ENCODE assay signal across 10 mouse cellular contexts in the genomic region with DNA sequence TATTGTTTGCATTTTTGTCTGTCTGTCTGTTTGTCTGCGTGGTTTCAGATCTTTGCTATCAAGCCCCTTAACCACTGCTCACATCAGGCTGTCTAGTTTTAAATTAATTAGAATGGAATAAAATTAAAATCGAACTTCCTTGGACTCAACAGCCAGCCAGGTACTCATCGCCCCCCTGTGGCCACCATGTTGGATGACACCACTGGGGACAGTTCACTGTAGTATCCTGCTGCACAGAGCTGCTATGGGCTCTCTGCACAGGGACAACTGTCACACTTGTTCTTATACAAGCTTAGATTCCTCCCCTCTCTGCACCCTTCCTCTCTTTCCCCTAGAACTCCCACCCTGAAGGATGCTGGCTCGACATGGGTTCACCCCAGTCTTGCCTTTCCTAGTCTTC. TPM values are rescaled to one million over a fixed set of nuclear protein-coding genes. Genes with fewer than 3 reads are reported as not detected.
DNase-seq lines count a peak whose midpoint lies in the region; ATAC-seq and TF ChIP-seq lines count a peak whose summit lies in the region.
"Had no signal": no experiment of that assay in that cellular context is flagged by ENCODE, and none has a peak within 500 bp of the region (broad histone marks: within the 10 kb centered on the region; RNA-seq: fewer than 3 reads in every experiment).

No protein-coding gene starts in this region.

- TF ChIP-seq POLR2A in lung, adult 2 months (IDR thresholded peaks at IDR 0.05; ENCODE audit: borderline replicate concordance, extremely low read depth, low read depth, low read length): no peak

- no peaks in the 10 kb centered on the region for H3K36me3 ChIP-seq in embryonic facial prominence, embryonic 11.5 days (replicated peaks; ENCODE audit: control insufficient read depth, insufficient read depth, low read depth, low read length)
- no peaks in the 10 kb centered on the region for H3K36me3 ChIP-seq in intestine, embryonic 16.5 days (ENCODE audit: control insufficient read depth, insufficient read depth, low read length)

- no peak overlapping the region for H3K4me3 ChIP-seq in lung, adult 2 months (replicated peaks; ENCODE audit: extremely low read depth, low read depth, low read length)
- no peak overlapping the region for H3K4me3 ChIP-seq in embryonic facial prominence, embryonic 11.5 days (ENCODE audit: low read depth, low read length)
- H3K4me3 ChIP-seq in intestine, embryonic 16.5 days (ENCODE audit: low read length): no peak overlapping the region

- no peaks in the 10 kb centered on the region for H3K9me3 ChIP-seq in embryonic facial prominence, embryonic 11.5 days (replicated peaks; ENCODE audit: control insufficient read depth, low read length)
- no peaks in the 10 kb centered on the region for H3K9me3 ChIP-seq in intestine, embryonic 16.5 days (ENCODE audit: control insufficient read depth, low read length)

- DNase-seq in adrenal gland, postnatal 25 days: peak; percentile 43
- no peak for DNase-seq in adrenal gland, adult 8-10 months
- DNase-seq in lung, adult 2 months: no peak
- no peak for DNase-seq in lung, adult 18-20 months
- DNase-seq in embryonic facial prominence, embryonic 11.5 days (ENCODE audit: low spot score): peak; percentile 25
- DNase-seq in naive thymus-derived CD4-positive, alpha-beta T cell, adult 2 months (ENCODE audit: low read depth): peak; percentile 41
- no peak for DNase-seq in right cerebral cortex, postnatal 36 days (ENCODE audit: low spot score in 2 of 2)

- H3K4me1 ChIP-seq in lung, adult 2 months (ENCODE audit: control insufficient read depth, insufficient read depth, low read length): no peaks in the 10 kb centered on the region
- H3K4me1 ChIP-seq in embryonic facial prominence, embryonic 11.5 days (ENCODE audit: control insufficient read depth, insufficient read depth, low read length): no peaks in the 10 kb centered on the region
- H3K4me1 ChIP-seq in intestine, embryonic 16.5 days (ENCODE audit: control insufficient read depth, insufficient read depth, low read length): no peaks in the 10 kb centered on the region

- H3K27me3 ChIP-seq in embryonic facial prominence, embryonic 11.5 days (ENCODE audit: control insufficient read depth, insufficient read depth, low read length): 0 out of 2 replicates have a peak, but pooled peaks cover 2% of the 10 kb centered on the region
- no peaks in the 10 kb centered on the region for H3K27me3 ChIP-seq in intestine, embryonic 16.5 days (replicated peaks; ENCODE audit: control insufficient read depth, insufficient read depth, low read length)

- no peak overlapping the region for H3K27ac ChIP-seq in embryonic facial prominence, embryonic 11.5 days (replicated peaks; ENCODE audit: low read depth, low read length)
- no peak overlapping the region for H3K27ac ChIP-seq in intestine, embryonic 16.5 days (ENCODE audit: low read length)

- no peak overlapping the region for H3K9ac ChIP-seq in embryonic facial prominence, embryonic 11.5 days (replicated peaks; ENCODE audit: low read length)
- no peak overlapping the region for H3K9ac ChIP-seq in intestine, embryonic 16.5 days (ENCODE audit: low read depth, low read length)

- H3K4me2 ChIP-seq in embryonic facial prominence, embryonic 11.5 days (ENCODE audit: low read depth, low read length): no peak overlapping the region
- no peak overlapping the region for H3K4me2 ChIP-seq in intestine, embryonic 16.5 days (ENCODE audit: low read depth, low read length)

- peak; percentile 57 for TF ChIP-seq CTCF in lung, adult 2 months (IDR thresholded peaks at IDR 0.05; ENCODE audit: insufficient read depth, low read length)

- ATAC-seq in embryonic facial prominence, embryonic 11.5 days (replicated peaks; ENCODE audit: insufficient number of reproducible peaks, low FRiP score, low TSS enrichment, low read depth): no peak
- no peak for ATAC-seq in intestine, embryonic 16.5 days

- WGBS in lung, adult 2 months: 34% methylated on average over 4 of the region's 4 CpGs
- WGBS in embryonic facial prominence, embryonic 11.5 days: 38% methylated on average over 4 of the region's 4 CpGs
- WGBS in intestine, embryonic 16.5 days: 39% methylated on average over 4 of the region's 4 CpGs

RNA-seq across cellular contexts. Expression of a gene that starts 7.9 kb away (rescaled TPM):
- 8.5 and 10.4 TPM in 2 replicates for total RNA-seq in adrenal gland, postnatal 25 days (2021)
- 10 to 100 TPM in 3 of 4 experiments, 1 to 10 TPM in 1; 9.3 to 17.6 (median 14.3) TPM for total RNA-seq in adrenal gland, adult 8-10 months (2022)
- polyA plus RNA-seq in lung, adult 2 months (2012; rRNA removed): 0.44 and 0.65 TPM in 2 replicates
- polyA plus RNA-seq in embryonic facial prominence, embryonic 11.5 days (2014; fragmentation: Nextera tagmentation; extraction: Ambion mirVana): 0.98 and 1.00 TPM in 2 replicates
- 1.2 and 1.5 TPM in 2 replicates for polyA plus RNA-seq in intestine, embryonic 16.5 days (2015; fragmentation: Nextera tagmentation; extraction: Ambion mirVana)

RNA-seq across cellular contexts. Expression of a gene that starts 11.2 kb away (rescaled TPM):
- total RNA-seq in adrenal gland, postnatal 25 days (2021): 3.4 and 3.6 TPM in 2 replicates
- total RNA-seq in adrenal gland, adult 8-10 months (2022): 1 to 10 TPM; 4.1 to 6.0 (median 5.1) TPM
- polyA plus RNA-seq in lung, adult 2 months (2012; rRNA removed): 9.4 and 11.5 TPM in 2 replicates
- polyA plus RNA-seq in embryonic facial prominence, embryonic 11.5 days (2014; fragmentation: Nextera tagmentation; extraction: Ambion mirVana): 2.2 and 2.3 TPM in 2 replicates
- polyA plus RNA-seq in intestine, embryonic 16.5 days (2015; fragmentation: Nextera tagmentation; extraction: Ambion mirVana): 6.7 and 7.1 TPM in 2 replicates

RNA-seq across cellular contexts. Expression of a gene that starts 56.7 kb away (rescaled TPM):
- not detected in 2 replicates for total RNA-seq in adrenal gland, postnatal 25 days (2021)
- total RNA-seq in adrenal gland, adult 8-10 months (2022): not detected
- not detected in 2 replicates for polyA plus RNA-seq in lung, adult 2 months (2012; rRNA removed)
- polyA plus RNA-seq in embryonic facial prominence, embryonic 11.5 days (2014; fragmentation: Nextera tagmentation; extraction: Ambion mirVana): 2.3 TPM in 1 of 2 replicates, not detected in the other
- polyA plus RNA-seq in intestine, embryonic 16.5 days (2015; fragmentation: Nextera tagmentation; extraction: Ambion mirVana): not detected in 2 replicates
- polyA plus RNA-seq: lung, embryonic 16.5 days; stomach, embryonic 16.5 days had no signal

Comparison
In these comparisons a context has a peak if more than half of its experiments do, and no peak if none do; other contexts are left out.
1. DNase-seq: peak in adrenal gland, postnatal 25 days (single experiment), embryonic facial prominence, embryonic 11.5 days (single experiment) and naive thymus-derived CD4-positive, alpha-beta T cell, adult 2 months (single experiment); none in adrenal gland, adult 8-10 months (single experiment), lung, adult 2 months (single experiment), lung, adult 18-20 months (0 of 2) and right cerebral cortex, postnatal 36 days (0 of 2).